Mouse (Mus musculus) right cerebral cortex, adult 2 months (tissue): ENCODE measurements at regions not wholly inside any gene's neighbourhood (a gene's known extent, or its start where the extent isn't known, plus 50 kb on each side); places are given as distances from the start of the nearest gene placed in this dataset.

Source experiments
- DNase-seq, 2 experiments: peaks; one replicate each; pipeline ENCODE4 v3.0.0; 2021 to 2022; ENCODE audit warnings: low spot score in 2 of 2

DNA sequence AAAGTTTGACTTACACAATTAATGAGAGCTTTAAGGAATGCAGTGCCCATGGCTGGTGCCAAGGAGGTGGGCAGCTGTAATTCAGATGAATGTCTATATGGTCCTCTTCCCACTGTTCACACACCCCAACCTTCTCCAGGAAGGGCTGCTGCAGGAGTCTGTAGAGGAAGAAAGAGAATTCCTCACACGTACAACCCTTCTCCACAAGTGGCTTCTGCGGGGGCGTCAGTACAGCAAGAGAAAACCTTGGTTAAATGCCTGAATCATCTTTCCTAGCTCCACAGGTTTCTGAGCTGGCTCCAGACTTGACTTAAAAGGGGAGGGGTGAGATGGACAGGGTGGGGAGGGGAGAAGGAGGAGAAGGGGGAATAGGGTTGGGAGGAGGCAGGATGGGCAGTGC lies 306.3 kb downstream of the Tbc1d1 start:
- peak; percentile 68 to 72 for DNase-seq

DNA sequence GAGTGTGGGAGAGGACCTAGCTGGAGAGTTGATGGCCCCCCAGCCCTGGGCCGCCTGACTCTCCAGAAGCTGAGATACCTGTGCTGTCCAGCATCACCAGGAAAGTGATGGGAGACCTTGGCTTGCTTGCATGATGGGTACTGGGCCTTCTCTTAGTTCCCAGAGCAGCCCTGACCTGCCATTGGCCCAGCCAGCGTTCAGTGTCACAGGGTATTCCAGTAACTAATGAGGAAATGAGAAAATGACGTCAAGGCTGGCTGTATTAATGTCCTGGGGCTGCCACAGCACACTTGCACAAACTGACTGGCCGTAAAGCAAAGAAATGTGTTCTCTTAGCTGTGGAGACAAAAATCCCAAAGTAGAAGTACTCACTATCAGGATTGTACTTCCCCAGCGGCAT lies 307.5 kb downstream of the Tbc1d1 start:
- DNase-seq = no peak

DNA sequence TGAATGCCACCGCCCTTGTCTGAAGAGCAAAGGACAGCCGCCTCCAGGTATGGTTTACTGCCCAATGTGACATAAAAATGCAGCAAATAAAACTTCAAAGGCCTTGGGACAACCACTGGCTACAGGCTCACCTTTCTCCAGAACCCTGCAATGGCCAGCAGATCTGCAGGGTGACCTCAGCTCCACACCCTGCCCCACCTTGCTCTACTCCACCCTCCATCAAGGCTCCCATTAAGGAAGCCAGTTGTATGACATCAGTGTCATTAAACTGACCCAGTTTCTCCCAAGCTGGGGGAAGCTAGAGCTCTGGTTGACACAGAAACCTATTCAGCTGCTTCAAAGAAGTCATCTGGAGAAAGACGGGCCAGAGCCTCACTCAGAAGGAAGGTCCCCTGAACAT lies 310.2 kb downstream of the Tbc1d1 start:
- DNase-seq = no peak

DNA sequence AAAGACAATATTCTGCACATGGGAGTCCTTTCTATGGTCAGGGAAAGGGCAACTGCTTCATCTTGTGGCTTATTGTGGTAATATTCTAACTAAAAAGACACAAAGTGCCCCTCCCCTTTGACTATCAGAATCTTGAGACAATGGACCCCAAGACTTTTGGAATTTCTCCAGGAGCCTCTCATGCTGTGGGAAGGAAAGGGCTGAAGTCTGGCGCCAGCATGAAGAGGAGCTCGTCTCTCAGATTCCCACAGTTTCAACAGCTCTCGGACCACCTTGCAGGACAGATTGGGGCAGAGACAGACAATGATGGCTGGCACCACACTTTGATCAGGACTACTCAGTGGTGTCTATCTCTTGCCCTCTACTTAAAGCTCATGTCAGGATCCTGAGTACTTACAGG lies 311.8 kb downstream of the Tbc1d1 start:
- no peak for DNase-seq

DNA sequence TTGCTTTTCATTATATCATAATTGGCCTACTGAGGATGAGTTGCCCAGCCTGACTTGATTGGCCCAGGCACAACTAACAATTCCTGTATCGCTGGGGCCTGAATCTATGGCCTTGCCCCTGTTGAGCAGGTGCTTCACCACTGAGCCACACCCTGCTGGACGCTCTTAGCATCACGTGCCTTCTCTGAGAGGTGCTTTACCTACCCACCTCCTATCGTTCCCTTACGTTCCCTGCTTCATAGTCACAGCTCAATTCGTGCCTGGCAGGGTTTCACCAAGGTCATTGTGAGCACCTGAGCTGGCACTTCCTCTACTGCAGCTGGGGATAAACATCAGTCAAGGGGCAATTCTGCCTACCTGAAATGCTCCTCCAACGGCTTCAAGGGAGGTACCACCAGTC lies 312.2 kb downstream of the Tbc1d1 start:
- DNase-seq = no peak

DNA sequence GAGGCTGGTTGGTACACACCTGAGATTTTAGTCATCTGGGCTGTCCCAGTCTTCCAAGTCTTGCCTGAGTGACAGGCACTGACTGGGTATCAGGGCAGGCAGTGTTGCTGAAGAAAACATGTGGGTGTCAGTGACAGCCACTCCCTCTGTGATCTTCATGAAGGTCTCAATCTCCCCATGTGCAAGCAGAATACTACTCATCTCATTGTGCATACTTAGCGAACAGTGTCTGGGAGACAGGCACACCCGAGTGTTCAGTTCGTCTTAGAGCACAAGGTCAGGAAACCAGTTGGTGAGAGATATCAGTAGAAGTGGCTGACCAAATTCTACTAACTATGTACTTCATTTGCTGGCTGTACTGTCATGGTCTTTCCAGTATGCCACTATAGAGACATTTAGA lies 315.9 kb downstream of the Tbc1d1 start:
- no peak for DNase-seq

DNA sequence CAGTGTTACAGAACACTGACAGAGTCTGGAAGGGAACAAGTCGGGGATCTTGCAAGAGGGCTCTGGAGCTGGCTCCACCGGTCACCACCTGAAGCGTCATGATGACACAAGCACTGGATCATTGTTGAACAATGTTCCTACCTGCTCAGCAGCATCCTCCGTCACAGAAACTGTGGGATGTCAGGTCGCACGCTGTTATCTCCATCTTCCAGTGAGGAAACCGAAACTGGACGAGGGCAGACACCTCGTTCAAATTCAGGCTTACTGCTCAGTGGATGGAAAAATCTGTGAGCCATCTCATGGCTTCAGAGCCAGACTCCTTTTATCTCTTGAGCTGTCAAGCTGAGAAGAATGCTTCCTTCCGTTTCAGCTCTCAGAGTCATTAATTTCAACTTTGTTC lies 316.3 kb downstream of the Tbc1d1 start:
- DNase-seq = no peak

DNA sequence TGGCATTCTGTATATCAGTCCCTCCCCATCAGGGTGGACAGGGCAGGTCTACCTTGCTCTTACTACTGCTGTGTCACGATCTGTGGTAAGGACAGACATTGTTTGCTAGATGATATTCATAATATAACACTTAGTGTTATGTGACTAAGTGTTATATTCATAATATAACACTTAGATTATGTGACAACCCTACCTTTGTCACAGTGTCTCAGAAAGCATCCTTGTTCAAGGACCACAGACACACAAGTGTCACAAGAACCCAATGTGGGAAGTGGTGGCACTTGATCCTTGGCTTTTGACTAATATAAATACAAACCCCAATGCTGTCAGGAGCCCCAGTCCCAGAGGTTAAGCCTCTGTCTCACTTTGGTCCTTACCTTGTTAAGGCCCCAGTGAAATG lies 318.8 kb downstream of the Tbc1d1 start:
- DNase-seq = no peak

DNA sequence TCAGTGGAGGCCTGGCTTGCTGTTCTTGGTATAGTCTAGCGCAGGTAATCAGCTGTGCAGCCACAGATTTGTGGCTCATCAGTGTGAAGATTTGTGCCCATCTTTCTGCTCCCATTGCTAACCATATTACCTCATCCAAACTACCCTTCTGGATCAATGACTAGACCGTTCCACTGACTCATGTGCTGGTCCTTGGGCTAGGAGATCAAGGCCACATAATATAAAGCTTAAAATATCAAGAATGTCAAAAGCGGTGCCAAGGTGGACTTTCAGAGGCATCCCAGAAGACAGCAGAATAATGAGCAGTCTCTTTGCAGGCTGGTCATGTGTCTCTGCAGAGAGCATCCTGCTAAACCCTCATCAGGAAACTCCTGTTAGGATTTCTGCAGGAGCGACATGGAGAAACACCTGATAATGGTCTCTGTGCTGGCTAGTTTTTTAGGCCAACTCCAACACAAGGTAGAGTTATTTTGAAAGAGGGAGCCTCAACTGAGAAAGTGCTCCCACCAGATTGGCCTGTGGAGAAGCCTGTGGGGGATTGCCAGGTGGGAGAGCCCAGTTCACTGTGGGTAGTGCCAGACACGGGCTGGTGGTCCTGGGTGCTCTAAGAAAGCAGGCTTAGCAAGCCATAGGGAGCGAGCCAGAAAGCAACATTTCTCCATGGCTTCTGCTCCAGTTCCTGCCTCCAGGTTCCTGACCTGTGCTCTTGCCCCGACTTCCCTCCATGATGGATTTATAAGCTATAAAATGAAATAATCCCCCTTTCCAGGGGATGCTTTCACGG lies 319.8 kb downstream of the Tbc1d1 start:
- DNase-seq = no peak

DNA sequence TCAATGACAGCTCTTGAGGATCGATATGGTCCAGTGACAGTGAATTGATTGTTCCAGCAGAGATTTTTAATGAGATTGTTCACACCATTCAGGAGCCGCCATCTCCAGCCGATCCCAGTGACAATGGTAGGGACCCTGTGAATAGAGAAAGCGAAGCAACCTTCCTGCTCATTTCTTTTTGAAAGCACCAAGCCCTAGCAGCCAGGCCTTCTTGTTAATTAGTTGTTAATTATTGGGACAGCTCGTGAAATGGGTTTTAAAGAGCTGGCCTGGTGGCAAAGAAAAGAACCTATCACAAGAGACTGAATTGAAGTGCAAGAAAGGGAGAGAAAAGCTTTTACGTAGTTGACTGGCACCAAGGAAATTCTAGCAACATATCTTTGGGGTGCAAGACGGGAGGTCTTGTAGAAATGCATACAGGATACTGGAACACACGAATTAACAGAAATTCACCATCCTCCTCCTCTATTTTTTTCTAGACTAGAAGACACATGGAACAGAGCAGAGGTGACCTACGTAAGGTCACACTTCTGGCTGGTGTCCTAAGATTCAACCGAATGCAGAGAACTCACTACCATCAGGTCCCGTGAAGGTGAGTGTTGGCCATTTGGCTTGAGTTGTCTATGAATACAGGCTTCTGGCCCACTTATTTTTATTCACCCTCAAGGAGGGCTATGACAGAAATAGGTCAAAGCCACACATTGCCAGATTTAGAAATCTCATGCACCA lies 320.7 kb downstream of the Tbc1d1 start:
- no peak for DNase-seq

DNA sequence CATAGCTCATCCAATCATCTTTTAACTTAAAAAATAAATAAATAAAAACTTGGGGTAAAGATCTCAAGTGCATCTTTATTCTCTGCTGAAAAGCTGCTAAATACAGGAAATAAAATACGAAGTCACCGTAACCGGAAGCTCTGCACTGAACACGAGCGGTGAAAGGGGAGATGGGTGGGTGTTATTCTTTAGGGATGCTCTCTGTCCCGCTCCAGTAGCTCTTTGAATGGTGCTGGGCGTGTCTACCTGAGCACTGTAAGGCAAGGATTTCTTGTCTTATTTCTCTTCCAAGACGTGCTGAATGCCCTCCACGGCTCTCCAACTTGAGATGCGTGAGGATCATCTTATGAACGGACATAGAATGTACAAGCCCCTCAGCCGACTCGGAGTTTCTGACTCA lies 322.0 kb downstream of the Tbc1d1 start:
- no peak for DNase-seq

DNA sequence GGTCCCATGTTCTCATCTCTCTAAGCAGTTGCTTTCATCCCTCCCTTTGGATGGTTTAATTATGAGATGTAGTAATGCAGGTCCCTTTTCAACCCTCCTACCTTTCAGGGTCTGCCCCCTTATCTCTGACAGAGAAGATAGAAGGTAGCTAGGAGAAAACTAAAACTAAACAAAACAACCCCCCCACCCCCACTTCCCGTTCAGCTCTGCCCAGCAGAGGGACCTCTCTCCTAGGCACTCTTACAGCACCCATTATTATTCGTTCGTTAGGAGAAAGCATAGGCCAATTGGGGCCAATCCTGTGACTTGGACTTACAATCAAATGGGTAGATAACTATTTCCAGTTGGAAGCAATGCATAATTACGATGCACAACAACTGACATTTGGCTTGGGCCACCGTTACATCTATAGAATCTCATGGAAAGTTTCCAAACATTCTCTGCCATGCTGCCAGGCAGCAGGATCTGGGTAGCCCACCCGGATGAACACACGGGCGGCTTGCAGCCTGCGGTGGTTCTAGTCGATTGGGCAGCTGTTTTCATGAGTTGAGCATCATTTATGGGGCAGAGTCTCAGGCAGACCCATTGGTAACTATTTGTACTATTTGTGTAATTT lies 322.6 kb downstream of the Tbc1d1 start:
- no peak for DNase-seq

DNA sequence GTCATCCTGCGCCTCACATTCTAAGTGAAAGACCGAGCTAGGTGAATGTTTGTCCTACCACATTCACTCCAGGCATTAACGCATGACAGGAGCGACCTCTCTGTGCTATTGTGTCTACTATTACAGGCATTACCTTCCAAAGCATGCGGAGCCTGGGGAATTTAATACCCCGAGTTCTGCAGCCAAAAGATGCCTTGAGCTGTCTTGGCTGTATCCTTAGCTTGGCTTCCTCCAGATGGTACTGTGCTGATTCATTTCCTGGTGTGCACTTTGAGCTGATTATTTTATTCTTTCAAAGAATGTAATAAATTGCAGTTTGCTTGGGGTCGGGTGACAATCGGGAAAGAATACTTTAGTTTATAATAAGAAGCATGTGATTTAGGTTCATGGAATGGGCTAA lies 323.2 kb downstream of the Tbc1d1 start:
- peak in 1 of 2 experiments; percentile 38 for DNase-seq

DNA sequence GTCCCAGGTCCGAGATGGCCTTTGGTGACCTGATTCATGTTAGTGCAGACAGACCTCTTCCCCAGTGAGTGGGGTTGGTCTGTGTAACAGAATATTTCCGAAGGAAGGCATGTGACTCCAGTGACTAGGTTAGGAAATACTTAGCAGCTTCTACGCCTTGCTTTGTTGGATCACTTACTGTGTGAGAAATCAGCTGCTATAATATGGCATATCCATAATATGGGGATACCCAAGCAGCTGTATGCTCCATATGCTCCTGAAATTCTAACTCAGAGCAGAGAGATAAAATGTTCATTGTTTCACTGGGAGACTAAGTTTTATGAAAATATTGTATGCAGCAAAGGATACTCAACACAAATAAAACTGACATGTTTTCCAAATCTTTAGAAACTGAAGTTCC lies 318.1 kb upstream of the Klf3 start:
- no peak for DNase-seq

DNA sequence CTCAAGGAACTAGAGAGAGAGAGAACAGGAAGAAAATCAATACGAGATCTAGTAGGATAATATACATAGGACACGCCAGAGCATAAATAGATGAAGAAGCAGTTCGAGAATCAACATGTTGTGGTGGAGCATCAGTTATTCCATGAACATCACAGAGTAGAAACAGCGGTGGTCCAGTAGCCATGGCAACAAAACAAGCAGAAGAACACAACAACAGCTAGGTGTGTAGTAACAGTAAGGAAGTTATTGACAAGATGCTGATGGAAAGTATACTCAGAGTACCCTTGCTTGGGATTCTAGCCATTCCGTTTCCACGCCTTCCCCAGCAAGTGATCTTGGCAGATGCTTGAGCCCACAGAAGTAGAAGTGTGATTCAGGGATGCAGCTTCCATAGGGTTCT lies 317.3 kb upstream of the Klf3 start:
- no peak for DNase-seq

DNA sequence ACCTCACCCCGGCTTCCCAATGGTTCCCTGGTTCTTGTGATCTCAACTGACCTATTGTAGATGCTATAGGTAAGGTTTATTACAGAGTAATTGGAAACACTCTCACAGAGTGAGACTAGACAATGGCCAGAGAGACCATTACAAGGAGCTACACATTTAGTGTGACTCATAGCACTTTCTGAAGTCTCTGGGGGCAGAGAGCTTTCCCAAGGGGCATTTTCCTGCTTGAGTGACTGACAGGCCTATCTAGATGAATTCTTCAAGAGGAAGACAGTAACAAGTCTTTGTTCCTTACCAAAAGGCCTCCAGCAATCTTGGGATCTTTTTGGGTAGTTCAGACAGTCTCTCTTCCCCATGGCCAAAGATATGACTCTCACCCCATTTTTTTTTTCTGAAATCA lies 316.4 kb upstream of the Klf3 start:
- DNase-seq = no peak

DNA sequence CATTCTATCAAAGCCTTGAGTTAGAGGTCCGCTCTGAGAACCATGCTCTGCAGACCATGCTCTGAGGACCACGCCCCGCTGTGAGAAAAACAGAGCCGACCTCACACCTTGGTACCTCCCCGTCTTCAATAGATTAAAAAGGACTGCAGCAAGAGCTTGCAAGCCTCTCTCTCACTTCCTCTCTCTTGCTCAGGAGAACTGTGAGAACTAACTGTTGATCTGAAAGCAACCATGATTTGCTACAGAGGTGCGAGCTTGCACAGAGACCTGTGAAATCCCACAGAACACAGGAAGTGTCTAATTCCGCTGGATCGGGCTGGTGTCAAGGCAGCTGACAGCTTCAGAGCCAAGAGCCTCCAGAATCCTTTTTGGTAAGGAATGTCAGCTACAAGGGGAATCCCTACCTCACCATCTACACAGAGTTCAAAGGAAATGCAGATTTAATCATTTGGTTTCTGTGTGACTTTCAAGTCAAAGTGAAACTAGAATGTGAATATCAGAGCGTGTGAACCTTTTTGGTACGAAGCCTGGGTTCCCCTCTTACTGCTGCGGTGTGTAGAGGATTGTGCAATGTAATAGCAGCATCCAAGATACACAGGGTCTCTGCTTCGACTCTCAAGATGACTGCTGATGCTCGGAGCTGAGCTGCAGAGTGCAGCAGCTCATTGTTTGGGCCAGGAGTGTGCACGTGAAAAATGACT lies 315.3 kb upstream of the Klf3 start:
- no peak for DNase-seq

DNA sequence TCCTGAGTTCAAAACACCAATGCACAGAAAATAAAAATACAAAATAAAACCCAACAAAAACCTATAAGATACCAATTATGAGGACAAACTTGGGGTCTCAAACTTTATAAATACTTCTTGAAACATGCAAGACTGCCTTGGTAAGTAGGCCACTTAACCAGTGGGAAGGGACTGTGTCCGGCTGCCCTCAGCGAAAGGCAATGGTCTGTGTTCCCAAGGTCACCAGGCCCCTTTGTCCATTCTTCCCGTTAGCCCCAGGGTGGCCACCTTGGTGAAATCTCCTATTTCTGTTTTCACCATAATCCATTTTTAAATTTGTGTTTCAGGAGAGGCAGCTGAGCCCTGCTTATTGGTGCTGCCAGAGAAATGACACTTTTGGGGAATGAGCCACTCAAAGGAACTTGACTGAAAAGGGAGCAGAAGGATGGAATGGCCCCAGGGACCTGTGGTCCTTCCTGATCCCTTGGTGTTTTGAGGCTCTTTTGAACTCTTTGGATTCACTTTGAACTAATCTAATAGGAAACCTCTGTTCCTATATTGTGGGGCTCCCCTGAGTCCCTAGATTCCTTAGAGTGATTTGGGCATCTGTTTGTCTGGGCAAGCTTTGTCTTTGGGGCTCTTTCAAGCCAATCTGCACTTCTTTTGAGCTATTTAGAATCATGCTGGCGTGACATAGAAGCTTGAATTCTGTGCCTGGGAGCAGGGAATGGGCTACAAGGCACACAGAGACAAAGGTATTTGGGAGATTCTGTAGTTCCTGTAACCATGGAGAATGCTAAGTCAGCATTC lies 313.3 kb upstream of the Klf3 start:
- DNase-seq = no peak

DNA sequence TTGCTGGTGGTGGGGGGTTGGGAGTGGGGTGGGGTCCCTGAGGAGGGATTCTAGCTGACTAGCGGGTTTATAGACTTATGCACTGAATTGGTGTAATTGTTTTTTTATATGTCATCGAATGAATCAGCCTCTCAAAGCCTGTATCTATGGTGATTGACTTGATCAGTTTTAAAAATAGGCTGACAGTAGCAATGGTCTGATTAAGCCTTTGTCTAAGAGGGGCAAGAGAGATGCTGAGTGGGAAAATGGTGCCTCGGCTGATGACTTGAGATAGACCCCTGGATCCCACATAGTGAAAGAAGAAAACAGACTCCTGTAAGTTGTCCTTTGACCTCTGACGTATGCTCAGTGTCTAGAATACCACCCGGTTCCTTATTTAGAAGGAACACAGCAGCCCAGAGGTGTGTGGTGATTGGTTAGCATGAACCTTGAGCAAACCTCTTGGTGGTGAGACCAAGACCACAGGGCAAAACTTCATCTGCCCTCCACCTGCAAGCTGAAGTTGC lies 312.7 kb upstream of the Klf3 start:
- no peak for DNase-seq

DNA sequence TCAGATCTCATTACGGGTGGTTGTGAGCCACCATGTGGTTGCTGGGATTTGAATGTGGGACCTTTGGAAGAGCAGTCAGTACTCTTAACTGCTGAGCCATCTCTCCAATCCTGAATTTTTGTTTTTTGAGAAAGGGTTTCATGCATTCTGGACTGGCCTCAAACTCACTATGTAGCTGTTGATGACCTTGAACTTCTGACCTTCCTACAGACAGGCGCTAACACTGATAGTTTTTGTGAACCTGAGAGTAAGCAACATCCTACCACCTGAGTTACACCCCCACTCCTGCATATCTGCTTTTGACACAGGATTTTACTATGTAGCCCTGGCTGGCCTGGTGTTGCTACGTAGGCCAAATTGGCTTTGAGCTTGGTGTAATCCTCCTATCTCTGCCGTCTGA lies 308.8 kb upstream of the Klf3 start:
- no peak for DNase-seq

DNA sequence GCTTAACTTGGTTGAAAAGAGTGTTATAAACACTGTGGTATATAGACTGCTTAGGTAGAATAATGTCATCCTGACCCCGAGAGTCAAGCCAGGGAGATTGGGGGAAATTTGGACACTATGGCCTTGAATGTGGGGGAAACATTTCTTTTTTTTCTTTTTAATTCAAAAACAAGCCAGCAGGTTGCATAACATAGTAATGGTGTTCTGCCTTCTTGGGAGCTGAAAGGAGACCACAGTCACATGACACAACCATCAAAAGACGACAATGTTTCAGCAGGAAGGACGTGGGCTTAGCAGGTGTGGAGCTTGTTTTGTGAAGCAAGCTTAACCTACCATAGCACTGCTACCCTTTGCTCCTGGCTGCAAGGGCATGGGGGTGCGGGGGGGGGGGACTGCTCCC lies 306.3 kb upstream of the Klf3 start:
- DNase-seq = no peak
